Mouse (Mus musculus) liver, embryonic 15.5 days (tissue): ENCODE measurements around the gene Kif21b. TPM values are rescaled to one million over a fixed set of nuclear protein-coding genes. Genes with fewer than 3 reads are reported as not detected.

ENCODE experiments used
- polyA plus RNA-seq: library from polyadenylated mRNA; unstranded; fragments of >200 nt; fragmentation: Nextera tagmentation; extraction: Ambion mirVana; gene quantifications from 2 replicates; pipeline ENCODE4 v1.2.1, GENCODE M21; 2015

Kif21b gene
- polyA plus RNA-seq, 1 experiment from 2014 or later = 1.1 TPM

Other genes with a start within 250 kb of the Kif21b start
- gene Pkp1, start 212.2 kb upstream of the Kif21b start, polyA plus RNA-seq = 0.05 TPM in 1 of 2 replicates, not detected in the other
- gene Igfn1, start 125.0 kb upstream of the Kif21b start, polyA plus RNA-seq = not detected in 2 replicates
- gene Tmem9, start 123.2 kb upstream of the Kif21b start, polyA plus RNA-seq = 81.4 and 95.3 TPM in 2 replicates
- gene Ascl5, start 80.6 kb upstream of the Kif21b start, polyA plus RNA-seq = not detected in 2 replicates
- gene Cacna1s, start 78.6 kb upstream of the Kif21b start, polyA plus RNA-seq = 0.36 and 0.52 TPM in 2 replicates
- not detected in 2 replicates for gene Mroh3, start 81.4 kb downstream of the Kif21b start, polyA plus RNA-seq
- 0.18 and 0.31 TPM in 2 replicates for gene Inava, start 102.9 kb downstream of the Kif21b start, polyA plus RNA-seq
- gene Gpr25, start 129.5 kb downstream of the Kif21b start, polyA plus RNA-seq = not detected in 2 replicates
- gene Camsap2, start 214.7 kb downstream of the Kif21b start, polyA plus RNA-seq = 5.9 and 6.5 TPM in 2 replicates